Mouse (Mus musculus): ENCODE results near the gene 1700020L24Rik.

GRCm38 (mm10) chr11:83442596-83443267 is 5.3 kb downstream of the 1700020L24Rik start:
- no peak for TF ChIP-seq EP300 (optimal IDR thresholded peaks at IDR 0.05)
- TF ChIP-seq CTCF (IDR thresholded peaks at IDR 0.05; ENCODE audit: low read depth), result peak; percentile 89

Measured in stomach, postnatal 0 days (tissue).